Mouse (Mus musculus): ENCODE measurements at regions not wholly inside any gene's neighbourhood (a gene's known extent, or its start where the extent isn't known, plus 50 kb on each side); places are given as distances from the start of the nearest gene placed in this dataset.
"Not testable (repeated sequence)": the region's sequence is repeated elsewhere in the genome, so short reads cannot be mapped to it uniquely, and the experiment has no call there.

- no peak for ATAC-seq (ENCODE audit: insufficient number of reproducible peaks, low FRiP score, low TSS enrichment)
Measured at GRCm38 (mm10) chr16:9094201-9094600, 264.3 kb downstream of the 1810013L24Rik start.

- no peak for ATAC-seq (ENCODE audit: insufficient number of reproducible peaks, low FRiP score, low TSS enrichment)
Measured at GRCm38 (mm10) chr16:9106211-9106610, 276.3 kb downstream of the 1810013L24Rik start.

- not testable (repeated sequence) for ATAC-seq (ENCODE audit: insufficient number of reproducible peaks, low FRiP score, low TSS enrichment)
Measured at GRCm38 (mm10) chr16:9106676-9107075, 276.8 kb downstream of the 1810013L24Rik start.

GRCm38 (mm10) chr16:9113801-9114200 is 283.9 kb downstream of the 1810013L24Rik start:
- ATAC-seq (ENCODE audit: insufficient number of reproducible peaks, low FRiP score, low TSS enrichment), result no peak

GRCm38 (mm10) chr16:9115548-9115947 is 285.6 kb downstream of the 1810013L24Rik start:
- ATAC-seq (ENCODE audit: insufficient number of reproducible peaks, low FRiP score, low TSS enrichment), result no peak

- ATAC-seq (ENCODE audit: insufficient number of reproducible peaks, low FRiP score, low TSS enrichment), result no peak
Measured at GRCm38 (mm10) chr16:9121581-9121980, 291.7 kb downstream of the 1810013L24Rik start.

- ATAC-seq (ENCODE audit: insufficient number of reproducible peaks, low FRiP score, low TSS enrichment), result no peak
Measured at GRCm38 (mm10) chr16:9132113-9132512, 302.2 kb downstream of the 1810013L24Rik start.

GRCm38 (mm10) chr16:9132778-9133177 is 302.9 kb downstream of the 1810013L24Rik start:
- ATAC-seq (ENCODE audit: insufficient number of reproducible peaks, low FRiP score, low TSS enrichment), result no peak

GRCm38 (mm10) chr16:9135377-9135776 is 305.5 kb downstream of the 1810013L24Rik start:
- ATAC-seq (ENCODE audit: insufficient number of reproducible peaks, low FRiP score, low TSS enrichment), result no peak

GRCm38 (mm10) chr16:9138552-9139224 is 308.8 kb downstream of the 1810013L24Rik start:
- ATAC-seq (ENCODE audit: insufficient number of reproducible peaks, low FRiP score, low TSS enrichment), result no peak

GRCm38 (mm10) chr16:9139405-9139804 is 309.5 kb downstream of the 1810013L24Rik start:
- no peak for ATAC-seq (ENCODE audit: insufficient number of reproducible peaks, low FRiP score, low TSS enrichment)

- no peak for ATAC-seq (ENCODE audit: insufficient number of reproducible peaks, low FRiP score, low TSS enrichment)
Measured at GRCm38 (mm10) chr16:9149209-9150135, 319.6 kb downstream of the 1810013L24Rik start.

GRCm38 (mm10) chr16:9151936-9152335 is 322.0 kb downstream of the 1810013L24Rik start:
- no peak for ATAC-seq (ENCODE audit: insufficient number of reproducible peaks, low FRiP score, low TSS enrichment)

- no peak for ATAC-seq (ENCODE audit: insufficient number of reproducible peaks, low FRiP score, low TSS enrichment)
Measured at GRCm38 (mm10) chr16:9153501-9153900, 323.6 kb downstream of the 1810013L24Rik start.

- ATAC-seq (ENCODE audit: insufficient number of reproducible peaks, low FRiP score, low TSS enrichment), result no peak
Measured at GRCm38 (mm10) chr16:9165763-9166310, 335.9 kb downstream of the 1810013L24Rik start.

GRCm38 (mm10) chr16:9176402-9176801 is 346.5 kb downstream of the 1810013L24Rik start:
- no peak for ATAC-seq (ENCODE audit: insufficient number of reproducible peaks, low FRiP score, low TSS enrichment)

GRCm38 (mm10) chr16:9195821-9196220 is 365.9 kb downstream of the 1810013L24Rik start:
- ATAC-seq (ENCODE audit: insufficient number of reproducible peaks, low FRiP score, low TSS enrichment), result no peak

- ATAC-seq (ENCODE audit: insufficient number of reproducible peaks, low FRiP score, low TSS enrichment), result no peak
Measured at GRCm38 (mm10) chr16:9198903-9199532, 369.1 kb downstream of the 1810013L24Rik start.

GRCm38 (mm10) chr16:9208602-9209001 is 378.7 kb downstream of the 1810013L24Rik start:
- ATAC-seq (ENCODE audit: insufficient number of reproducible peaks, low FRiP score, low TSS enrichment), result no peak

- ATAC-seq (ENCODE audit: insufficient number of reproducible peaks, low FRiP score, low TSS enrichment), result no peak
Measured at GRCm38 (mm10) chr16:9211485-9211884, 381.6 kb downstream of the 1810013L24Rik start.

GRCm38 (mm10) chr16:9215131-9215530 is 385.2 kb downstream of the 1810013L24Rik start:
- ATAC-seq (ENCODE audit: insufficient number of reproducible peaks, low FRiP score, low TSS enrichment), result no peak

All from cerebellum, adult (tissue).